Mouse (Mus musculus): ENCODE measurements at regions not wholly inside any gene's neighbourhood (a gene's known extent, or its start where the extent isn't known, plus 50 kb on each side); places are given as distances from the start of the nearest gene placed in this dataset.
A peak's percentile ranks its signal among the peaks of the same experiment; 100 is the strongest.

DNA sequence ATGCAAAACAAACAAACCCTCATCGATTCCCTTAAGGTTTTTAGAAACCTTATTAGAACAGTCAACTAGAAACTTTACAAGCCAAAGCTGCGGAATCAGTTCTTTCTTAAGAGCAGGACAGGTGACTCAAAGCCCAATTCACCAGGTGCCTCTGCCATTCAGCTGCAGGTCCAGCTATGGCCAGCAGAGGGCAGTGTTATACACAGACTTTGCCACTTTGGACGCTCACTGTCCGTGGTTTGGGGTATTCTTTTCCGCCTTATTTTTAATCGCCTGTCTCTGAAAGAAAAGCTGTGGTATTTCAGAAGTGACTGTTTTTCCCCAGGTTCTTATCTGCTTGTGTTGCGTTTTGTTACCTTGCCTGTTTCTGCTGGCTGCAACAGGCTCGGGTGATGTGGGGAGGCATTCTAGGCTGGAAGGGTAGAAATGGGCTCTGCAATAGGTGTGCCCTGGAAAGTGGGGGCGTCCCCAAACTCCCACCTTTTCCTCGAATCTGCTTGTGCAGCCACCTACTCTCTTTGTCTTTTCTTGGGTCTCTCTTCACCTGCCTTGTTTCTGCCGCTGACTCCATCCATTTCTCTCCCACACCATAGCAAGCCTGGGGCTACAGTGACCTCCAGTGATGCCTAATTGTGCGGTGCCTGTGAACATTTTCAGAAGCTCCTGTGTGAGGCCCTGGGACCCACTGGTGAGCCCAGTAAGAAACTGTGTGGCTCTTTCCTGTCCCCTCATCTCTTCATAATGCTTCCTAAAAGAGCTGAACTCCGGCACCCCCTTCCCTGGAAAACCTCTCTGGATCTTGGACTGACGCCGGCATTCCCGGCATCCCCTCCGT, 142.4 kb downstream of the Mtx3 start:
- peak; percentile 76 for DNase-seq (ENCODE audit: low spot score)

- no peak for DNase-seq (ENCODE audit: low spot score)
Observed at GRCm38 (mm10) chr13:92987691-92988090, 143.1 kb downstream of the Mtx3 start.

- no peak for DNase-seq (ENCODE audit: low spot score)
Observed at GRCm38 (mm10) chr13:92988600-92988999, 144.0 kb downstream of the Mtx3 start.

DNA sequence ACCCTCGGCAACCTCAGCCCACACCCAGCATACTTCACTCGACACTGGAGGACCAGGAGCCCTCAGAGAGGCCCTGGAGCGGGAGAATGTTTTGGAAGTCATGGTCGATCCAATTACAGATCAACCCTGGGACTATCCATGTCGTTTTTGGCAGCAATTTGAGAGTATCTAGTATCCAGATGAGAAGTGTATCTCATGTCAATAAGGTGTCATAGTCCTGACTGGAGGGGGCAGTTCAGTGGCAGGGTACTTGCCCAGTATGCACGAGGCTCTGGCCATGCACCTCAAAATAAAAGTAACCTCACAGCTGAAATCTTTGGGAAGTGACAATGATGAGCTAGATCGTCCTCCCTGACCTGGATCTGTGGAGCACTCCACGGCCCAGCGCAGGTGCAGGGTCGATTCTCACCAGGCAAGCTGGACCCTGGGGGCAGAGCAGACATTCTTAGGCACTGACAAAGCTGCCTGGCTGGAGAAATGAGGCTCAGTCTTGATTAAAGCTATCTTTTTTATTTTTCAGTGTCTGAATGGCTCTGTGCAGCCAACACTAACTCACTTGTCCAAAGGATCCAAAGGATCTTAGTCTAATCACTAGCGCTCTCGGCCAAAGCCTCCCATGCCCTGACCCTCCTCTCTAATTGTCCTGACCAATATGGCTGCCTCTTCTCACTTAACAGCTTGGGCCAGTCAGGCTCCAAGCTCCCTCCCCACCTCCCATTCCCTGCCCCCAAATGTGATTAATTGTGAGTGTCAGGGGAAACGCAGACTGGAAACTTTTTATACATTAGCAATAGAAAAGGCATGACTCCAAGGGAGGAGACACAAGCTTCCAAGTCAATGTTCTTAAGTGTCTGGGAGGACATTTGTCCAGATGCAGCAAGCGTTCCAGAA, 146.0 kb downstream of the Mtx3 start:
- no peak for DNase-seq (ENCODE audit: low spot score)
